ENCODE assay signal across 9 mouse cellular contexts in genomic region chr5:136045408-136045807, GRCm38 (mm10). TPM values are rescaled to one million over a fixed set of nuclear protein-coding genes. Genes with fewer than 3 reads are reported as not detected.
DNase-seq lines count a peak whose midpoint lies in the region; TF ChIP-seq lines count a peak whose summit lies in the region.
"Had no signal": no experiment of that assay in that cellular context is flagged by ENCODE, and none has a peak within 500 bp of the region (broad histone marks: within the 10 kb centered on the region; RNA-seq: fewer than 3 reads in every experiment).

No protein-coding gene starts in this region.

- TF ChIP-seq CTCF in spleen, adult 2 months (IDR thresholded peaks at IDR 0.05; ENCODE audit: extremely low read depth, insufficient read depth, insufficient read length, insufficient replicate concordance), result peak; percentile 26; the same call in 1 of the 2 replicates

- intact Hi-C loops in heart, postnatal 36 days (cut with DNase I), result loop anchor here (5.0 kb wide), 1 partner anchor 63 kb away; the partner anchor contains the start of gene Zp3

- no peaks in the 10 kb centered on the region for H3K27me3 ChIP-seq in spleen, adult 2 months (ENCODE audit: control insufficient read depth, insufficient read depth, low read length)
- H3K27me3 ChIP-seq: midbrain, embryonic 12.5 days had no signal

- H3K4me3 ChIP-seq in spleen, adult 2 months (ENCODE audit: extremely low read depth, insufficient read depth, insufficient read length), result no peak overlapping the region
- H3K4me3 ChIP-seq: midbrain, embryonic 12.5 days had no signal

- WGBS in spleen, adult 2 months, result 34% methylated on average over 9 of the region's 9 CpGs

- H3K27ac ChIP-seq in spleen, adult 2 months (ENCODE audit: insufficient read depth, low read length), result no peak overlapping the region
- H3K27ac ChIP-seq: midbrain, embryonic 12.5 days had no signal

- peaks cover 7% of the 10 kb centered on the region; the same call in 1 of the 2 replicates for H3K4me1 ChIP-seq in spleen, adult 2 months (ENCODE audit: control insufficient read depth, insufficient read depth, insufficient read length)
- H3K4me1 ChIP-seq: midbrain, embryonic 12.5 days had no signal

- no peaks in the 10 kb centered on the region for H3K36me3 ChIP-seq in spleen, adult 2 months (ENCODE audit: control insufficient read depth, insufficient read depth, low read length)
- H3K36me3 ChIP-seq: midbrain, embryonic 12.5 days had no signal

- DNase-seq in cerebellum, postnatal 36 days, result peak; percentile 10 to 11
- DNase-seq in cerebellum, adult 9-11 months, result no peak
- peak in 1 of 2 experiments; percentile 29 for DNase-seq in spleen, adult 2 months (ENCODE audit: low read depth in 1 of 2, low spot score in 2 of 2)
- no peak for DNase-seq in spleen, postnatal 36 days (ENCODE audit: low spot score in 2 of 2)
- DNase-seq in kidney, postnatal 25 days, result peak; percentile 30 to 59
- DNase-seq in thymus, postnatal 4 days, result peak; percentile 63
- DNase-seq in heart, postnatal 36 days, result no peak
- DNase-seq in cerebellum, postnatal 4 days (ENCODE audit: low spot score in 2 of 2), result no peak

- TF ChIP-seq POLR2A in spleen, adult 2 months (IDR thresholded peaks at IDR 0.05; ENCODE audit: low read depth, low read length), result no peak

RNA-seq across cellular contexts. Expression of gene Upk3b, which starts 7.1 kb away (rescaled TPM):
- 3.9 and 6.9 TPM in 2 replicates for polyA plus RNA-seq in spleen, adult 2 months (2012; rRNA removed)
- total RNA-seq in heart, postnatal 36 days (2021), result 10 to 100 TPM; 17.9 to 28.6 TPM

RNA-seq across cellular contexts. Expression of gene Upk3bl, which starts 8.9 kb away (rescaled TPM):
- not detected in 2 replicates for polyA plus RNA-seq in spleen, adult 2 months (2012; rRNA removed)
- not detected for total RNA-seq in heart, postnatal 36 days (2021)

RNA-seq across cellular contexts. Expression of gene Rasa4, which starts 38.3 kb away (rescaled TPM):
- polyA plus RNA-seq in spleen, adult 2 months (2012; rRNA removed), result 38.1 and 43.0 TPM in 2 replicates
- 1 to 10 TPM; 6.4 to 9.2 TPM for total RNA-seq in heart, postnatal 36 days (2021)

RNA-seq across cellular contexts. Expression of gene Dtx2, which starts 50.8 kb away (rescaled TPM):
- polyA plus RNA-seq in spleen, adult 2 months (2012; rRNA removed), result 25.6 and 32.8 TPM in 2 replicates
- 1 to 10 TPM; 7.2 to 7.9 TPM for total RNA-seq in heart, postnatal 36 days (2021)

Comparison
In these comparisons a context has a peak if more than half of its experiments do, and no peak if none do; other contexts are left out.
1. DNase-seq: peak in cerebellum, postnatal 36 days (2 of 2), kidney, postnatal 25 days (2 of 2) and thymus, postnatal 4 days (single experiment); none in cerebellum, adult 9-11 months (single experiment), spleen, postnatal 36 days (0 of 2), heart, postnatal 36 days (0 of 2) and cerebellum, postnatal 4 days (0 of 2).